Mouse (Mus musculus): ENCODE results near the gene Zfp410. TPM values are rescaled to one million over a fixed set of nuclear protein-coding genes. Genes with fewer than 3 reads are reported as not detected.

The Zfp410 gene
- polyA plus RNA-seq, 1 experiment from 2014 or later = 111 TPM

DNA sequence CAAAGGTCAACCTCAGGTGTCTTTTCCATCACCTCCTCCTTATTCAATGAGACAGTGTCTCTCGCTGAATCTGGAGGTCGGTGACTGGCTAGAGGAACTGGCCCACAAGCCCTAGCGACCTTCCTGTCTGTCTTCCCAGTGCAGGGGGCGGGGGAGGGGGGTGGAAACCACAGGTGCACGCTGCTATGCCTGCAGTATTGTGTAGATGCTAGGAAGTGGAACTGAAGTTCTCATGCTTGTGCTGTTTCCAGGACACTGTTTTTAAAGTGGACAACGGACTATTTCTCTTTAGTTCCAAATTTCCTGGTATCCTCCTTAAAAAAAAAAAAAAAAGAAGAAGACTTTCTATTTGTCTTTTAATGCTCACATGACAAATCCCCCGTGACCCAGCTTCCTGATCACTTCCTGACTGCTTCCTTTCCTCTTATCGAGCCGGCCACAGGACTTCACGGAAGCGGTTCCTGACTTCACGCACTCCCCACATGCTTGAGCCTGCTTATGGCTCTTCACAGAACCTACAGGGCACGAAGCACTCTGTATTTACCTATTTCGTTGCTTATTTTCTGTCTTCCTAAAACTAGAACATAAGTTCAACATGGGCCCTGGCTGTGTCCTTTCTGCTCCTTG is 72.2 kb downstream of the Zfp410 start:
- no peak overlapping the region for H3K4me3 ChIP-seq (ENCODE audit: low read depth, low read length)
- WGBS = 74% methylated on average over 14 of the region's 14 CpGs
- no peaks in the 10 kb centered on the region for H3K4me1 ChIP-seq (ENCODE audit: control insufficient read depth, insufficient read depth, low read length)
- no peaks in the 10 kb centered on the region for H3K9me3 ChIP-seq (ENCODE audit: control insufficient read depth, low read length)
- no peaks in the 10 kb centered on the region for H3K36me3 ChIP-seq (ENCODE audit: control insufficient read depth, insufficient read depth, low read length)
- DNase-seq (ENCODE audit: low spot score) = no peak
- no peak for ATAC-seq (ENCODE audit: insufficient number of reproducible peaks, low FRiP score, low TSS enrichment, low read depth)
- H3K27me3 ChIP-seq (ENCODE audit: control insufficient read depth, insufficient read depth, low read length) = no peaks in the 10 kb centered on the region
- no peak overlapping the region for H3K27ac ChIP-seq (replicated peaks; ENCODE audit: low read depth, low read length)
- H3K9ac ChIP-seq (ENCODE audit: low read length) = no peak overlapping the region
- H3K4me2 ChIP-seq (ENCODE audit: low read depth, severe bottlenecking) = no peak overlapping the region

DNA sequence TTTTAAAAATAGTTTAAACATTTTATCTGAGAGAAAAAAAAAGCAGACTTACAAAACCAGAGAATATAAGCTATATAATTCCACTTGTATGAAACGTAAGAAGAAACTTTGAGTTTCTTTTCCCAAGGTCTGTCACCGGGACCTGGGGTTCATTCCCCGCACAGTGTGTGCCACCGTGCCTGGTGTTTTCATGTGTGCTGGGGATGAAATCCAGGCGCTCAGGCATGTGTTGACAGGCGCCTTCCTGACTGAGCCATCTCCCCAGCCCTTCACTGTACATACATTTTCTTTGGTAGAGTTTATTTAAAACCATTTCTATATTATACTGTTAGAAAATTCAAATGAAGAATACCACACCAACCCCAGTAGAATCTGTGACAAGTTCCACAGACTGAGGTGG is 73.7 kb downstream of the Zfp410 start:
- Histone ChIP-seq H3K36me3 (ENCODE audit: control insufficient read depth, insufficient read depth, low read length) (no peaks in the 10 kb centered on the region), H3K27me3 (ENCODE audit: control insufficient read depth, insufficient read depth, low read length) (no peaks in the 10 kb centered on the region), H3K9me3 (ENCODE audit: control insufficient read depth, low read length) (no peaks in the 10 kb centered on the region), H3K4me2 (ENCODE audit: low read depth, severe bottlenecking) (no peak overlapping the region), H3K9ac (ENCODE audit: low read length) (no peak overlapping the region), H3K4me1 (ENCODE audit: control insufficient read depth, insufficient read depth, low read length) (no peaks in the 10 kb centered on the region), H3K27ac (replicated peaks; ENCODE audit: low read depth, low read length) (no peak overlapping the region), H3K4me3 (ENCODE audit: low read depth, low read length) (no peak overlapping the region)
- ATAC-seq (ENCODE audit: insufficient number of reproducible peaks, low FRiP score, low TSS enrichment, low read depth) (no peak), DNase-seq (ENCODE audit: low spot score) (no peak)
- 69% methylated on average over 6 of the region's 6 CpGs for WGBS

GRCm38 (mm10) chr12:84392681-84393080 is 76.0 kb downstream of the Zfp410 start:
- WGBS = 95% methylated on average over 4 of the region's 4 CpGs
- H3K9me3 ChIP-seq (ENCODE audit: control insufficient read depth, low read length) = no peaks in the 10 kb centered on the region
- H3K27ac ChIP-seq (replicated peaks; ENCODE audit: low read depth, low read length) = no peak overlapping the region
- no peak for ATAC-seq (ENCODE audit: insufficient number of reproducible peaks, low FRiP score, low TSS enrichment, low read depth)
- no peak overlapping the region for H3K9ac ChIP-seq (ENCODE audit: low read length)
- H3K36me3 ChIP-seq (ENCODE audit: control insufficient read depth, insufficient read depth, low read length) = no peaks in the 10 kb centered on the region
- no peak overlapping the region for H3K4me3 ChIP-seq (ENCODE audit: low read depth, low read length)
- H3K27me3 ChIP-seq (ENCODE audit: control insufficient read depth, insufficient read depth, low read length) = no peaks in the 10 kb centered on the region
- DNase-seq (ENCODE audit: low spot score) = no peak
- H3K4me2 ChIP-seq (ENCODE audit: low read depth, severe bottlenecking) = no peak overlapping the region
- no peaks in the 10 kb centered on the region for H3K4me1 ChIP-seq (ENCODE audit: control insufficient read depth, insufficient read depth, low read length)

Other genes starting within 250 kb of the Zfp410 start
- not detected in 2 replicates for gene Acot5, start 247.5 kb upstream of the Zfp410 start, polyA plus RNA-seq (2014; fragmentation: Nextera tagmentation; extraction: Ambion mirVana)
- gene Acot6, start 216.2 kb upstream of the Zfp410 start, polyA plus RNA-seq (2014; fragmentation: Nextera tagmentation; extraction: Ambion mirVana) = 1.1 TPM in 2 replicates
- 6.1 TPM in 2 replicates for gene Dnal1, start 202.5 kb upstream of the Zfp410 start, polyA plus RNA-seq (2014; fragmentation: Nextera tagmentation; extraction: Ambion mirVana)
- 0.70 and 0.99 TPM in 2 replicates for gene Pnma1, start 168.4 kb upstream of the Zfp410 start, polyA plus RNA-seq (2014; fragmentation: Nextera tagmentation; extraction: Ambion mirVana)
- gene Elmsan1, start 98.0 kb upstream of the Zfp410 start, polyA plus RNA-seq (2014; fragmentation: Nextera tagmentation; extraction: Ambion mirVana) = 6.1 and 6.6 TPM in 2 replicates
- 11.5 and 14.0 TPM in 2 replicates for gene Ptgr2, start 31.6 kb upstream of the Zfp410 start, polyA plus RNA-seq (2014; fragmentation: Nextera tagmentation; extraction: Ambion mirVana)
- gene Coq6, start 44.8 kb downstream of the Zfp410 start, polyA plus RNA-seq (2014; fragmentation: Nextera tagmentation; extraction: Ambion mirVana) = 40.5 and 46.0 TPM in 2 replicates
- gene Fam161b, start 45.0 kb downstream of the Zfp410 start, polyA plus RNA-seq (2014; fragmentation: Nextera tagmentation; extraction: Ambion mirVana) = 3.3 and 4.0 TPM in 2 replicates
- gene Entpd5, start 92.2 kb downstream of the Zfp410 start, polyA plus RNA-seq (2014; fragmentation: Nextera tagmentation; extraction: Ambion mirVana) = 8.6 and 9.7 TPM in 2 replicates
- gene Bbof1, start 92.2 kb downstream of the Zfp410 start, polyA plus RNA-seq (2014; fragmentation: Nextera tagmentation; extraction: Ambion mirVana) = 0.48 and 0.61 TPM in 2 replicates
- gene Rnf113a2, start 100.3 kb downstream of the Zfp410 start, polyA plus RNA-seq (2014; fragmentation: Nextera tagmentation; extraction: Ambion mirVana) = 27.9 and 30.7 TPM in 2 replicates
- gene Aldh6a1, start 134.2 kb downstream of the Zfp410 start, polyA plus RNA-seq (2014; fragmentation: Nextera tagmentation; extraction: Ambion mirVana) = 23.6 and 24.0 TPM in 2 replicates
- 30.6 and 35.6 TPM in 2 replicates for gene Lin52, start 134.6 kb downstream of the Zfp410 start, polyA plus RNA-seq (2014; fragmentation: Nextera tagmentation; extraction: Ambion mirVana)